Mouse (Mus musculus) activated CD4-positive, CD25-positive, alpha-beta regulatory T cell, adult 4 months (primary cell): ENCODE data around the gene Olfr25. TPM values are rescaled to one million over a fixed set of nuclear protein-coding genes. Genes with fewer than 3 reads are reported as not detected.

Source experiments
- ATAC-seq: one replicate; pipeline ENCODE4 v1.8.0; 2017
- polyA plus RNA-seq, 2 experiments: library from polyadenylated mRNA; unstranded; fragments of 100-300 nt; shearing (Covaris generic); gene quantifications; one replicate each; pipeline ENCODE4 v1.2.1; 2017

Olfr25 gene
- not detected for polyA plus RNA-seq

DNA sequence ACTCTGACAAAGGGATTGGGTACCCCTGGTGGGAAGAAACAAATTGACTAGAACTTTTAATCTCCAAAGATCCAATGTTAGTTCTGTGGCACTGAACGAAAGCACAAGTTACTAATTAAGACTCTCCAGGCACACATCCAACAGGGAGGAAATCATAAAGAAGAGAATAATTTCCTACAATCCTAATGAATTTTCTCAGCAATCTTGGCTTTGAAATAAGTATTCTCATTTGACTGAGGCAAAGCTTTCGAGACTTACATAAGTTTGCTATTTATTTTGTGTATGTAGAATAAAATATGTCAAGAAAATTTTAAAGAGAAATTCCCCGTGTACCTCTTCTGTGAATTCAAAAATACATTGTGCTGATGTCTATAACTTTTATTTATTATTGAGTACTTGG, at the start of gene Olfr25:
Olfr25 (plus strand) TSS at position 301 of the 400 bp plus-strand sequence.
- no peak for ATAC-seq

DNA sequence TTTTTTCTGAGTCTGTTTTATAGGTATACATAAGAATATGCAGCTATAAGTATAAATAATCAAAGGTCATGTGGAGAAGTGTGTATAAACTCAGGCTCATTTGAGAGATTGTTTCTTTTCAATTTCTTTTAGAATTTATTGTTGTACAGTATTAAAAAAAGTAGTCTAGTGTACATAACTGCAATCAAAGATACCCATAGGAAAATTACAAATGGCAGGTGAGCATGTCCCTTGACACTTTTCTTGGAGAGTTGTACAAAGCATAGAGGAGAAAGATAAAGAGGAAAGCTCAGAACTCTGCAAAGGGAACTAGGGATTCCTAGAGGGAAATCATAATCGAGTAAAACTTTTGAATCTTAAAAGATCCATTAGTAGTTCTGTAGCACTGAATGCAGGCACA, 38.1 kb upstream of the Olfr25 start, which contains the start of gene Olfr896-ps1:
Olfr896-ps1 (plus strand) TSS at position 301 of the 400 bp plus-strand sequence.
- no peak for ATAC-seq

DNA sequence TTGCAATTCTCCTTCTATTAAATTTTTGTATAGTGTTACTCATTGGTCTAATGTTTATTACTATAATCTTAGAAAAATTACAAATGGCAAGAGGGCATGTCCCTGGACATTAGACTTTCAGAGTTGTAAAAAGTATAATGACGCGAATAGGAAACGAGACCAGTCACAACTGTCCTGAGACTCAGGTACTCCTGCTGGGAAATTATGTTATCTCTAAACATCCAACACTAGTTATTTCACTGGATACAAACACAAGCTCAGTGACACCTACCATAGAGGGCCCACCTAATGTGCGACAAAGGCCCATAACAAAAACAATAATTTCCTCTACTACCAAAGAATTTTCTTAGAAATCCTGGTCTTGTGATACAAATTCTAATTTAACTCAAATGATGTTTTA, 19.3 kb downstream of the Olfr25 start, which contains the start of gene Olfr898:
Olfr898 (plus strand) TSS at position 301 of the 400 bp plus-strand sequence.
- no peak for ATAC-seq

DNA sequence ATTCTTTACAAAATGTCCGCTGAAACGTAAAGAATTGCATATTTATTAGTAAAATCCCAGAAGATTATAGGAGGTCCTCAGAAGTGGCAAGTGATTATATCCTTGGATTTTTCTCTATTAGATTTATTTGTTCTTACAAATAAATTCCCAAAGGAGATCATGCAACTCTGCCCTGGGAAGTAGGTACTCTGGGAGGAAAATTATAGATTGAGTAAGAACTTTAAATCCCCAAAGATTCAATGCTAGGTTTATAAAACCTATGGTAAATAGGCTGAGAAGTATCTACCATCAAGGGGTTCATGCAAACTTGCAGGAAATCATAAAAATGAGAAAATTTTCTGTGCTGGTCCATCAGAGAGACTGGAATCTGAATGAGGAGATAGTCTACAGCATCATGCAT, 37.7 kb downstream of the Olfr25 start, which contains the start of gene Olfr250:
Olfr250 (plus strand) TSS at position 301 of the 400 bp plus-strand sequence.
- ATAC-seq = no peak

DNA sequence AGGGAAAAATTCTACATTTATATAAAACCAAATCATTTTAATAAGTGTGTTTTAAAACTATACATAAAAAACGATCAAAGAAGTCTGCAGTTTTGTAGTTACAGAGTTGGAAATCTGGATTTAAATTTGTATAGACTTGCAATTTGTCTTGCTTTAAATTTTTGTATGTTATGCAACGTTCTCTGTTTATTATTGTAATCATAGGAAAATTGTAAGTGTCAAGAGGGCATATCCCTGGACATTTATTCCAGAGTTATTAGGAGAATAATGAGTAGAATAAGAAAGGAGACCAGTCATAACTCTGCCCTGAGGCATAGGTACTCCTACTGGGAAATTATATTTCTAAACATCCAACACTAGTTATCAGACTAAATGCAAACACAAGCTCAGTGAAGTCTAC, 47.9 kb downstream of the Olfr25 start, which contains the start of gene Olfr251:
Olfr251 (plus strand) TSS at position 301 of the 400 bp plus-strand sequence.
- ATAC-seq = no peak

Other genes starting within 250 kb of the Olfr25 start
- gene Olfr887, start 245.0 kb upstream of the Olfr25 start, polyA plus RNA-seq = not detected
- not detected for gene Olfr888, start 220.9 kb upstream of the Olfr25 start, polyA plus RNA-seq
- under 1 TPM in 1 of 2 experiments, not detected in 1; 0.05 TPM for gene Olfr889, start 213.9 kb upstream of the Olfr25 start, polyA plus RNA-seq
- gene Olfr890, start 186.5 kb upstream of the Olfr25 start, polyA plus RNA-seq = under 1 TPM in 1 of 2 experiments, not detected in 1; 0.17 TPM
- not detected for gene Olfr891, start 148.2 kb upstream of the Olfr25 start, polyA plus RNA-seq
- gene Olfr893, start 120.7 kb upstream of the Olfr25 start, polyA plus RNA-seq = not detected
- not detected for gene Olfr894, start 111.0 kb upstream of the Olfr25 start, polyA plus RNA-seq
- not detected for gene Olfr143, start 76.3 kb upstream of the Olfr25 start, polyA plus RNA-seq
- not detected for gene Olfr895, start 61.2 kb upstream of the Olfr25 start, polyA plus RNA-seq
- not detected for gene Olfr896-ps1, start 38.0 kb upstream of the Olfr25 start, polyA plus RNA-seq
- not detected for gene Olfr898, start 19.4 kb downstream of the Olfr25 start, polyA plus RNA-seq
- under 1 TPM in 1 of 2 experiments, not detected in 1; 0.19 TPM for gene Olfr250, start 37.8 kb downstream of the Olfr25 start, polyA plus RNA-seq
- not detected for gene Olfr251, start 48.0 kb downstream of the Olfr25 start, polyA plus RNA-seq
- not detected for gene Olfr147, start 72.6 kb downstream of the Olfr25 start, polyA plus RNA-seq
- under 1 TPM in 1 of 2 experiments, not detected in 1; 0.16 TPM for gene Olfr901, start 100.4 kb downstream of the Olfr25 start, polyA plus RNA-seq
- not detected for gene Olfr902, start 118.6 kb downstream of the Olfr25 start, polyA plus RNA-seq
- not detected for gene Olfr904, start 134.1 kb downstream of the Olfr25 start, polyA plus RNA-seq
- not detected for gene Olfr905, start 142.0 kb downstream of the Olfr25 start, polyA plus RNA-seq
- not detected for gene Olfr906, start 158.0 kb downstream of the Olfr25 start, polyA plus RNA-seq
- gene Olfr907, start 166.7 kb downstream of the Olfr25 start, polyA plus RNA-seq = not detected
- gene Olfr911-ps1, start 192.5 kb downstream of the Olfr25 start, polyA plus RNA-seq = under 1 TPM in 1 of 2 experiments, not detected in 1; 0.48 TPM
- not detected for gene Olfr910, start 208.8 kb downstream of the Olfr25 start, polyA plus RNA-seq